Mouse (Mus musculus) thymus, postnatal 14 days (tissue): ENCODE measurements around the gene 2810459M11Rik.

ENCODE experiments used
- DNase-seq: peaks from one replicate; pipeline ENCODE4 v3.0.0; 2021

Gene 2810459M11Rik

DNA sequence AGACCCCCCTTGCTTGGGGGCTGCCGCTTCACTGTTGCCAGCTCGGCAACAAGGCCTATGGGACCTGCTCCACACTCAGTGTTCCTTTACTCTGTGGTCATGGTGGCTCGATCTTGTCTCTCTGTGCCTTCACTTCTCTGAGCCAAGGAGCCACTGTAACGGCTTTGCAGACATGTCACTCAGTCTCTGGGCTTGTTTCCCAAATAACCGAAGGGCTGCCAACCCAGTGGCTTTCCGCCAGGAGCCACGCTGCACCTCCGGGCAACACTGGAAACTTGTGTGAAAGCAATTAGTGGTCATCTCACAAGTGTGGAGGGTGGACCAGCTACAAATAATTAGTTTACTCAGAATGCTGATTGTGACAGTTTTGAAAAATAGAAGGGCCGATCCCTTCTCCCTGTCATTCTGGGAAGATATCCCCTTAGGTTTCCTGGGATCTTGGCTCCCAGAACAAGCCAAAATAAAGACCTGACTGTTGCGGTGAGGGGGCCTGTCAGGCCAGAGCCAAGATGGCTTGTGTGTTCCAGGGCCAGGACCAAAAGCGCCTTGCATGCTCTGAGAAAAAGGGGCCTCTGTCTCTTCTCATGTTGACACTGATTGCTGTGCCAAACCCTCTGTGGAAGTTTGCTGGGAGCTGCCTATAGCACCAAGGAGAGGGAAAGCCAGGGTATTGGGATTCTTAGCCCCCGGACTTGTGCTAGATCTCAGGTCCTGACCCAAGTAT is 7.7 kb downstream of the 2810459M11Rik start:
- DNase-seq: no peak

DNA sequence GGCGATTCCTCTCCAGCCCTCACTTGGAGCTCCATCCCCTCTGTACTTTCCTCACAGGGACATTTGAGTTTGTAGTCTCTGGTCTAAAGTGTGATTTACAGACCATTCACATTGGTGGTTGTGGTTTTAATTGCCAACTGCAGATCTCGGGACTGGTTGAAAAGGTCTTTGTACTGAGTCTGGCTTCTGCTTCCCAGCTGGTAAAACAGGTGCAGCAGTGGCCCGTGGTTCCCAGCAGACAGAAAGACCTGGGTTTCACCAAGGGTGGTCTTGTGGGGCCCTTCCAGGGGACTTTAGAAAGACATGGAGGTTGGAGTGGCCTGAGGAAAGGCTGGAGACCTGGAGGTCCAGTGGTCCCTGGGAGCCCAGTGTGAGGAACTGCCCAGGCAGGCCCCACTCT is 9.3 kb downstream of the 2810459M11Rik start:
- no peak for DNase-seq

DNA sequence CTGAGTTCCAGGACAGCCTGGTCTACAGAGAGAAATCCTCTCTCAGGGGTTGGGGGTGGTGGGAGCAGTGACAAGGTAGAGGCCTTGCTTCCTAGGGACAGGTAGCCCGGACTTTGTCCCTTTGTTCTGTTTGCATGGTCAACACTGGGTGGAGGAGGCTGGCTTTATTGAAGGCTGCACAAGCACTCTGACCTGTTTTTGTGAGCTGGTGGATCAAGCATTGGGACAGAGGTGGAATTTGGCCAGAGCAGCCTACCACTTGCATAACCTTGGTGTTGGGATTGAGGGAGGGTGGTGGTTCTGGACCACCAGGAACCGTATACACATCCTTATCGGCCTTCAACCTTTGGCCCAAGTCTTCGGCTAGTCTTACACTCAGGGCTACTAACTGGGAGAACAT is 10.6 kb downstream of the 2810459M11Rik start:
- DNase-seq: no peak

DNA sequence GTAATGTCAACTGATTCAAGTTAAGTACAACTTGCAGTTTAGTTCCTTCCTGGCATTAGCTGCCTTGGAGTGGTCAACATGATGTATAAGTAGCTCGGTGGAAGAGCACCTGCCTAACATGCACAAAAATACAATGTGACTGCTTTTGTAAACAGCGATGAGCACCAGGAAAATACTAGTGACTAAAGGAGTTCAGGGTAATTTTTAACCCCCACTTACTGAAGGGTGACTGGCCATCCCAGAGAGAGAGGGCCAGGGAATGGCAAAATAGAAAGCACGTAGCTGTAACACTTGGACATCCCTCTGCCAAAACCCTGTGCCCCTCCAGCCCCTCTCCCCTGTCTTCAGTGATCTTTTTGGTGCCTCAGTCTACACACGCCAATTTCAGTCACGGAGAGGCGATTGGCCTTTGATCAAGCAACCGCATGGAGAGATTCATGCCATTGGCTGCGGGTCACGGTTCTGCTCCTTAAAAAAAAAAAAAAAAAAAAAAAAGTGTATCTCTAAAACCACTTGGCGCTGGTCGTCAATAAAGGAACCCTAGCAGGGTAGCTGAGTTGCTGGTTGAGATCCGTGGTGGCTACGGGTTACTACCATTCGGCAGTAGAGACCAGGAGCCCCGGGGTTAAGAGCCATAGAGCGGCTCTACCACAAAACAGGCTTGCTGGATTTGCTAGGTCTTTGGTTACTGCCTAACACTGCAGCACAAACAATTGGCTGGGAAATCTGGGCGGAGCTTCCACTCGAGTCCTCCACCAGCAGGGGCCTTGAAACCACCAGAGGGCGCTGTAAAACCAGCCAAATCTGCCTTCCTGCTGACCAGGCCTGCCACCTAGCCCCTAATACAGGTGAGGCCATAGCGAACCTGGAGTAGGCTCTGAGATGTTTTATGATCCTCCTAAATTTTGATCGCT is 13.4 kb downstream of the 2810459M11Rik start:
- peak; percentile 92 for DNase-seq

DNA sequence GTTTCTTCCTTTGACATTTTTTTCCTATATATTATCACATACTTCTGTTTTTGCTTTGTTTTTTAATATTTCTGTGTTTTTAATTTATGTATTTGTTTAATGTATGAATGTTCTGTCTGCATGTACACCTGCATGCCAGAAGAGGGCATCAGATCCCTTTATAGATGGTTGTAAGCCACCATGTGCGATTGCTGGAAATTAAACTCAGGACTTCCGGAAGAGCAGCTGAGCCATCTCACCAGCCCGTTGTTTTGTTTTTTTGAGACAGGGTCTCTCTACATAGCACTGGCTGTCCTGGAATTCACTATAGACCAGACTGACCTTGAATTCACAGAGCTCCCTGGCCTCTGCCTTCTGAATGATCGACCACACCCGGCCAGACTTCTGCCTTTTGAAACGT is 16.9 kb downstream of the 2810459M11Rik start:
- DNase-seq: no peak

DNA sequence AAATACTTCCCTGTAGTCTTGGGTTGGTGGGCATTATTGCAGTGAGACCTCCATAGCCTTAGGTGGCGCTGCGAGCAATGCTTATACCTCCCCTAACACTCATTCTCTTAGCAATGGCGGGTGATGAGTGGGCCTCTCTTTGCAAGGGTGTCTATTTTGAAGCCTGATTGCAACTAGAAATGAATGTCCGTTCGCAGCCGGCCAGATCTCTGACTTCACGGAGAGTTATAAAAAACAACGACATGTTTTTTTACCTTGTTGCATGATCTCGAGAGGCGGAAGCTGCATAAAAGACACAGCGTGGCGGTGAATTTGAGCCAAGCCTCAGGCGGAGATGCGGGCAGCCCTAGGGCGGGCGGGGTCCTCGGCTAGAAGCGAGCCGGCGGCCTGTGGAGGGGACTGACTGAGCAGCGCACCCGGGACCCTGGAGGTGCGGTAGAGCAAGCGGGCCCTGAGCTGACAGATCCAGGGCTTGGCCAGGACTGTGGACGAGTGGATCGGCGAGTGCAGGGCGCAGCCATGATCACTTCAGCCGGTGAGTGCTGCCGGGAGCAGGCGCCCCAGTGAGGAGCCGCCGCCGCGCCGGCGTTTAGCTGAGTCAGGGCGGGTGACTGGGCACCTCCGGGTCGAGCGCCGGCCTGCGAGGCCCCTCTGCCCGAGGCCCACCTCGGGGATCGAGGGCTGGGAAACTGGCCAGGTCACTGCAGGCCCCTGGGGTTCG is 18.8 kb downstream of the 2810459M11Rik start, which contains the start of gene Psmd1:
Gene Psmd1 (plus strand): TSS at position 117 of the 721 bp plus-strand sequence.
- DNase-seq: peak; percentile 92

DNA sequence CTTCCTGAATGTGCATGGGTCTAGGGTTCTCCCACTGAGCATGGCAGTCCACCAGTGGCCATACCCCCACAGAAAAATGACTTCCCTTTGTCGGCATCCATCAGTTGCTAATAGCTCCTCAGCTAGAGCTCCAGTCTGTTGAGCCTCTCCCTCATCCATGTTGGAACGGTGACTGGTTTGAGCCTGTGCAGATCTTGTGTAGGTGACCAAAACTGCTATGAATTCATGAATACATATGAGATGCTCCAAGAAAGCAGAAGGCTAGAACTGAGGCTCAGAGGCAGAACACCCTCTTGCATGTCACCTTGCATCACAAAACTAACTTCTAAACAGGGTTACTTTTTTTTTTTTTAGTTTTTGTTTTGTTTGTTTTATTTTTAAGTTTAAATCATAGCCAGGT is 30.9 kb downstream of the 2810459M11Rik start:
- DNase-seq: no peak

DNA sequence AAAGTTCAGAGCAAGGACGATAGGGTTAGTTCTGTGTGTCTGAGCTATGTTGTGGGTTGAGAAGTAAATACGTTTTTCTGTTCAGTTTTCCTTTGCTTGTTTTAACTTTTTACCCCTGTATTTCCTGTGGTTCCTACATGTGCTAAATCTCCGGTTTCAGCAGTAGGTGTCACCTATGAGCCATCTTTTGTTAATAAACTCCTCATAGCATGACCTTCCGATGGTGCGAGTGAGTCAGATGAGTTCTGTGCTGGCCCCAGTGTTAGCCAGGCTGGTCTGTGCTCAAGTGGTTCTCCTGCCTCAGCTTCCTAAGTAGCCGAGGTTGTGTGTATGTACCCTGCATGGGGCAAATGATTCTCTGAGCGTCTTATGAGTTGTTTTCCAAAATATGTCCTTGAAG is 48.8 kb downstream of the 2810459M11Rik start:
- DNase-seq: no peak

DNA sequence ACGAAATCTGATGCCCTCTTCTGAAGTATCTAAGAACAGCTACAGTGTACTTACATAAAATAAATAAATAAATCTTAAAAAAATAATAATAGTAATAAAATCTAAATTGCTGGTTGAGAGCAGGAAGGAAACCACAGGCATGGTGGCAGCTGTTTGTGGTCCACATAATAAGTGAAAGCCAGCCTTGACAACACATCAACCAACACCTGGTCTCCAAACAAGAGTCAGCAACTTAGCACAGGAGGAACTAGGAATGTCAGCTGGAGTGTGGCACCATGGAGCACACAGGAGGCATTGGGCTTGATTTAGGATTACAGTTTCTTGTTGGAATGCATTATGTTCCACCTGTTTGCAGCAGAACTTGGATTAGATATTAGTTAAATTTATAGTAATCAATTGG is 59.4 kb downstream of the 2810459M11Rik start:
- no peak for DNase-seq
